Mouse (Mus musculus): Measurements from ENCODE around the gene Hgd.

- no peak for TF ChIP-seq CTCF (IDR thresholded peaks at IDR 0.05; ENCODE audit: borderline replicate concordance, insufficient read depth, low read depth, low read length)
- TF ChIP-seq POLR2A (IDR thresholded peaks at IDR 0.05; ENCODE audit: borderline replicate concordance, insufficient read depth, low read length): no peak
Measured at GRCm38 (mm10) chr16:37637802-37638201, 57.8 kb downstream of the Hgd start.
